Mouse (Mus musculus) erythroblast, embryonic 14.5 days (primary cell): ENCODE measurements around the gene Klhdc3. TPM values are rescaled to one million over a fixed set of nuclear protein-coding genes. Genes with fewer than 3 reads are reported as not detected.

Source experiments
- H3K27me3 ChIP-seq: 2 replicates; pipeline ENCODE4 v1.6.1; 2012; ENCODE audit warnings: inconsistent platforms; ENCODE audit not compliant: control insufficient read depth
- H3K36me3 ChIP-seq: 2 replicates; pipeline ENCODE4 v1.6.1; 2012; ENCODE audit warnings: mild to moderate bottlenecking, inconsistent platforms; ENCODE audit not compliant: control insufficient read depth
- H3K4me1 ChIP-seq: 2 replicates; pipeline ENCODE4 v1.6.1; 2012; ENCODE audit warnings: inconsistent platforms; ENCODE audit not compliant: control insufficient read depth
- H3K4me3 ChIP-seq: replicated peaks from 2 replicates; pipeline ENCODE3; 2012; ENCODE audit warnings: moderate library complexity, mild to moderate bottlenecking, inconsistent platforms
- H3K9me3 ChIP-seq: 2 replicates; pipeline ENCODE4 v1.6.1; 2012; ENCODE audit warnings: low read length, inconsistent platforms, mixed read lengths; ENCODE audit not compliant: control insufficient read depth
- GATA1 ChIP-seq: IDR thresholded peaks from 2 replicates; pipeline ENCODE4 v1.6.1; 2012; ENCODE audit warnings: low read length, inconsistent platforms, mixed read lengths
- TAL1 ChIP-seq: IDR thresholded peaks from 3 replicates; pipeline ENCODE4 v1.6.1; 2012; ENCODE audit warnings: low read length, inconsistent platforms, mixed read lengths
- polyA plus RNA-seq: library from polyadenylated mRNA; stranded (reverse); fragments of >175 nt; gene quantifications from 2 replicates; pipeline ENCODE4 v1.2.3, GENCODE M21; 2012

The Klhdc3 gene
- polyA plus RNA-seq, 1 experiment, result 23.8 TPM

DNA sequence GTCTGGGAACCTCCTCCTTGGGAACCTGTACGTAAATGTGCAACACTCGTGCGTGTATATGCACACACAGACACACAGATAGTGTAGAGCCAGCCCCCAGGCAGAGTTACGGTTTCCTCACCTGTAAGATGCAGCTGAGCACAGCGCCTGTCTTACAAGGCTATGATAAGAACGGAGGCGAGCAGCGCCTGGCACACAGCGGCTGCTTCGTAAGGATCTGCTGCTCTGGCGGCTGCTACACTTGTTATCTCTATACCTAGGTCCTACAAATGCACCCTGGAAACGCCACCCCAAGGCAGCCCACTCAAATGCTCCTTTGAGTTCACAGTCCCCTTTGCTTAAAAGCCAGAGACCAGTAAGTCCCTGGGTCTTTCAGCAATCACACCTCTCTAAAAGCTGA, 10.0 kb upstream of the Klhdc3 start:
- Histone ChIP-seq H3K4me3 (no peak overlapping the region), H3K4me1 (peaks cover 16% of the 10 kb centered on the region), H3K9me3 (no peaks in the 10 kb centered on the region), H3K27me3 (no peaks in the 10 kb centered on the region), H3K36me3 (peaks cover 44% of the 10 kb centered on the region)
- no peak for TF ChIP-seq TAL1

- H3K4me1 ChIP-seq, result peaks cover 22% of the 10 kb centered on the region
- no peak overlapping the region for H3K4me3 ChIP-seq
- TF ChIP-seq TAL1, result no peak
- TF ChIP-seq GATA1, result no peak
- peaks cover 64% of the 10 kb centered on the region for H3K36me3 ChIP-seq
- no peaks in the 10 kb centered on the region for H3K9me3 ChIP-seq
- no peaks in the 10 kb centered on the region for H3K27me3 ChIP-seq
Observed at GRCm38 (mm10) chr17:46685913-46686312, 5.2 kb upstream of the Klhdc3 start.

GRCm38 (mm10) chr17:46682654-46683389, 2.1 kb upstream of the Klhdc3 start:
- no peaks in the 10 kb centered on the region for H3K9me3 ChIP-seq
- no peak for TF ChIP-seq TAL1
- no peak for TF ChIP-seq GATA1
- no peaks in the 10 kb centered on the region for H3K27me3 ChIP-seq
- no peak overlapping the region for H3K4me3 ChIP-seq
- peaks cover 66% of the 10 kb centered on the region for H3K36me3 ChIP-seq
- H3K4me1 ChIP-seq, result peaks cover 42% of the 10 kb centered on the region

DNA sequence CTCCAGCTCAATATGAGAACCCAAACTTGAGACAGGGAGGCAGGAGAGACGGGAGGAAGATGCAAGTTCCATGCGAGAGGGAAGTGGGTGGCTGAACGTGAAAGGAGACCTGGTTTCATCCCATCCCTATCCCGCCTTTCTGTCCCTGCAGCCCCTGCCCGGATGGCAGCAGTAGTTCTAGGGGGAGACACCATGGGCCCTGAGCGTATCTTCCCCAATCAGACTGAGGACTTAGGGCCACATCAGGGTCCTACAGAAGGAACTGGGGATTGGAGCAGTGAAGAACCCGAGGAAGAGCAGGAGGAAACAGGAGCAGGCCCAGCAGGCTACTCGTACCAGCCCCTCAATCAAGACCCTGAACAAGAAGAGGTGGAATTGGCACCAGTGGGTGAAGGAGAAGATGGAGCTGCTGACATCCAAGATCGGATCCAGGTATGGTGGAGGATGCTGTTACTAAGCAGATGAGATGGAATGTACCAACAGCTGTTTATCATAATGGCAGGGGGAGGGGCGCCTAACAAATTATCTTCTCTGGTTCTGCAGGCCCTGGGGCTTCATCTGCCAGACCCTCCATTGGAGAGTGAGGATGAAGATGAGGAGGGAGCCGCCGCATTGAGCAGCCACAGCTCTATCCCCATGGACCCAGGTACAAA, 878 bp upstream of the Klhdc3 start:
- peaks cover 66% of the 10 kb centered on the region for H3K36me3 ChIP-seq
- H3K9me3 ChIP-seq, result no peaks in the 10 kb centered on the region
- no peaks in the 10 kb centered on the region for H3K27me3 ChIP-seq
- peak overlapping the region; percentile 94 for H3K4me3 ChIP-seq
- peaks cover 47% of the 10 kb centered on the region for H3K4me1 ChIP-seq
- TF ChIP-seq GATA1, result no peak
- no peak for TF ChIP-seq TAL1

- Histone ChIP-seq H3K36me3 (peaks cover 66% of the 10 kb centered on the region), H3K4me3 (peak overlapping the region; percentile 94), H3K27me3 (no peaks in the 10 kb centered on the region), H3K4me1 (peaks cover 50% of the 10 kb centered on the region), H3K9me3 (no peaks in the 10 kb centered on the region)
- TF ChIP-seq TAL1 (no peak), GATA1 (peak; percentile 45; the same call in 1 of the 2 replicates)
Observed at GRCm38 (mm10) chr17:46679843-46680759, 613 bp downstream of the Klhdc3 start.

- Histone ChIP-seq H3K27me3 (no peaks in the 10 kb centered on the region), H3K4me1 (peaks cover 62% of the 10 kb centered on the region), H3K9me3 (no peaks in the 10 kb centered on the region), H3K4me3 (peak overlapping the region; percentile 94), H3K36me3 (peaks cover 61% of the 10 kb centered on the region)
- TF ChIP-seq GATA1, result no peak
- no peak for TF ChIP-seq TAL1
Observed at GRCm38 (mm10) chr17:46678911-46679310, 1.8 kb downstream of the Klhdc3 start.

DNA sequence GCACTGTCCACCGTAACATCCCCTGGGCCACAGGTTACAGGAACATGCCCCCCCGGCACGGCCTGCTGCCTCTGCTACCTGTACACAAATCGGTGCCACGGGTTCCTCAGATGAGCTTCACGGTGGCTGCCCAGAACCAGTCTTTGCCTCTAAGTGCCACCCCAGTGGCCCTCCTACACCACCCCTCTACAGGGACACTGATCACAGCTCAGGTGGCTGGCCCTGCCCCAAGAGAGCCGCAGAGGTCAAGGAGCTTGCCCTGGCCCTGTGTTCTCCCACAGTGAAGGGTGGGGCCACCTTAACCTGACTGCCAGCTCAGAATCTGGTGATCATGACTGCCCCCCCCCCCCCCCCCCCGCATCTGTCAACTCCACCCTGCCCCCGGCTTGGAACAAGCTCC, 2.3 kb downstream of the Klhdc3 start, which contains the start of gene Mea1:
Mea1 (plus strand) TSS at position 378 of the 400 bp plus-strand sequence.
- Histone ChIP-seq H3K4me3 (peak within 1 kb of the TSS; percentile 94), H3K4me1 (peaks cover 67% of the 10 kb centered on the region), H3K9me3 (no peaks in the 10 kb centered on the region), H3K36me3 (peaks cover 56% of the 10 kb centered on the region), H3K27me3 (no peaks in the 10 kb centered on the region)
- TF ChIP-seq GATA1 (no peak), TAL1 (no peak)

GRCm38 (mm10) chr17:46674530-46675283, 6.0 kb downstream of the Klhdc3 start:
- Histone ChIP-seq H3K36me3 (peaks cover 68% of the 10 kb centered on the region), H3K4me1 (peaks cover 64% of the 10 kb centered on the region), H3K27me3 (no peaks in the 10 kb centered on the region), H3K4me3 (peak overlapping the region; percentile 94), H3K9me3 (no peaks in the 10 kb centered on the region)
- TF ChIP-seq TAL1, result no peak
- TF ChIP-seq GATA1, result no peak
